Mouse (Mus musculus) c-Kit-positive CD71-positive TER-119-negative erythroid progenitor cells, embryonic 14.5 days (primary cell): ENCODE results near the gene C1ql2.
A peak's percentile ranks its signal among the peaks of the same experiment; 100 is the strongest.

ENCODE experiments used
- DNase-seq: peaks from one replicate; pipeline ENCODE4 v3.0.0-alpha.2; 2013; ENCODE audit warnings: low read depth

Gene C1ql2

GRCm38 (mm10) chr1:120385029-120385571 is 44.7 kb downstream of the C1ql2 start:
- DNase-seq, result no peak

GRCm38 (mm10) chr1:120389734-120390133 is 49.4 kb downstream of the C1ql2 start:
- DNase-seq, result no peak

- peak; percentile 13 for DNase-seq
Observed at GRCm38 (mm10) chr1:120390336-120390735, 50.0 kb downstream of the C1ql2 start.
